Mouse (Mus musculus) forebrain, embryonic 14.5 days (tissue): Measurements from ENCODE around the gene Gm42878. TPM values are rescaled to one million over a fixed set of nuclear protein-coding genes. Genes with fewer than 3 reads are reported as not detected.

Experiments used
- ATAC-seq: fragments of 200-750 bp; cut with Nextera tagmentation; 2 replicates; pipeline ENCODE4 v1.8.0; 2017; ENCODE audit warnings: mild to moderate bottlenecking, moderate library complexity
- DNase-seq: peaks from one replicate; pipeline ENCODE4 v3.0.0-alpha.2; 2015; ENCODE audit warnings: low spot score
- H3K27ac ChIP-seq: fragments of 300-500 bp; sonication (generic); 2 replicates; pipeline ENCODE4 v1.5.1; 2014; ENCODE audit warnings: low read depth, mild to moderate bottlenecking, control low read depth, low read length, moderate library complexity
- H3K27me3 ChIP-seq: fragments of 300-500 bp; sonication (generic); replicated peaks from 2 replicates; pipeline ENCODE4 v1.6.1; 2014; ENCODE audit warnings: low read length, control low read depth, mixed read lengths; ENCODE audit not compliant: control insufficient read depth, insufficient read depth
- H3K36me3 ChIP-seq: fragments of 300-500 bp; sonication (generic); 2 replicates; pipeline ENCODE4 v1.6.1; 2014; ENCODE audit warnings: low read length, control low read depth; ENCODE audit not compliant: control insufficient read depth, insufficient read depth
- H3K4me1 ChIP-seq: fragments of 300-500 bp; sonication (generic); 2 replicates; pipeline ENCODE4 v1.6.1; 2014; ENCODE audit warnings: antibody characterized with exemption, low read length, control low read depth; ENCODE audit not compliant: control insufficient read depth, insufficient read depth
- H3K4me2 ChIP-seq: fragments of 300-500 bp; sonication (generic); 2 replicates; pipeline ENCODE4 v1.6.1; 2014; ENCODE audit warnings: mild to moderate bottlenecking, control low read depth, low read length
- H3K4me3 ChIP-seq: fragments of 300-500 bp; sonication (generic); 2 replicates; pipeline ENCODE4 v1.5.1; 2014; ENCODE audit warnings: low read depth, low read length, control low read depth
- H3K9ac ChIP-seq: fragments of 300-500 bp; sonication (generic); 2 replicates; pipeline ENCODE4 v1.6.1; 2014; ENCODE audit warnings: mild to moderate bottlenecking, low read length, control low read depth, moderate library complexity
- H3K9me3 ChIP-seq: fragments of 300-500 bp; sonication (generic); replicated peaks from 2 replicates; pipeline ENCODE4 v1.6.1; 2016; ENCODE audit warnings: low read length, control low read depth, mixed read lengths; ENCODE audit not compliant: control insufficient read depth
- WGBS: fragments of 180-500 bp; shearing (Covaris S2); extraction: QIAGEN DNeasy Blood & Tissue Kit; methylation state at CpG from one replicate; pipeline ENCODE4 v1.1.7; 2014; 5-methylcytosine and 5-hydroxymethylcytosine counted together
- polyA plus RNA-seq: library from polyadenylated mRNA; unstranded; fragments of >200 nt; fragmentation: Nextera tagmentation; extraction: Ambion mirVana; gene quantifications from 2 replicates; pipeline ENCODE4 v1.2.1, GENCODE M21; 2014

The Gm42878 gene
- polyA plus RNA-seq, 1 experiment from 2014 or later: not detected

GRCm38 (mm10) chr5:121586400-121587039 is 41.2 kb upstream of the Gm42878 start:
- no peak overlapping the region for H3K4me2 ChIP-seq
- no peak for ATAC-seq
- no peak overlapping the region for H3K4me3 ChIP-seq
- no peak for DNase-seq
- no peaks in the 10 kb centered on the region for H3K36me3 ChIP-seq
- no peaks in the 10 kb centered on the region for H3K27me3 ChIP-seq
- no peaks in the 10 kb centered on the region for H3K4me1 ChIP-seq
- WGBS: 84% methylated on average over 6 of the region's 6 CpGs
- H3K27ac ChIP-seq: no peak overlapping the region
- H3K9me3 ChIP-seq: no peaks in the 10 kb centered on the region
- H3K9ac ChIP-seq: no peak overlapping the region

- H3K4me2 ChIP-seq: no peak overlapping the region
- WGBS: 85% methylated on average over 5 of the region's 5 CpGs
- H3K27me3 ChIP-seq: no peaks in the 10 kb centered on the region
- no peaks in the 10 kb centered on the region for H3K36me3 ChIP-seq
- H3K9me3 ChIP-seq: no peaks in the 10 kb centered on the region
- H3K4me3 ChIP-seq: no peak overlapping the region
- no peak overlapping the region for H3K27ac ChIP-seq
- ATAC-seq: no peak
- no peaks in the 10 kb centered on the region for H3K4me1 ChIP-seq
- no peak for DNase-seq
- no peak overlapping the region for H3K9ac ChIP-seq
Observed at GRCm38 (mm10) chr5:121585699-121586098, 40.4 kb upstream of the Gm42878 start.

GRCm38 (mm10) chr5:121585005-121585404 is 39.7 kb upstream of the Gm42878 start:
- Histone ChIP-seq H3K27me3 (no peaks in the 10 kb centered on the region), H3K9me3 (no peaks in the 10 kb centered on the region), H3K27ac (no peak overlapping the region), H3K36me3 (no peaks in the 10 kb centered on the region), H3K4me1 (no peaks in the 10 kb centered on the region), H3K4me2 (no peak overlapping the region), H3K9ac (no peak overlapping the region), H3K4me3 (no peak overlapping the region)
- WGBS: 96% methylated on average over 10 of the region's 10 CpGs
- ATAC-seq (no peak), DNase-seq (no peak)

- Histone ChIP-seq H3K36me3 (peaks cover 10% of the 10 kb centered on the region), H3K27ac (no peak overlapping the region), H3K27me3 (no peaks in the 10 kb centered on the region), H3K4me3 (no peak overlapping the region), H3K4me2 (no peak overlapping the region), H3K4me1 (no peaks in the 10 kb centered on the region), H3K9me3 (no peaks in the 10 kb centered on the region), H3K9ac (no peak overlapping the region)
- DNase-seq (peak; percentile 25), ATAC-seq (no peak)
- 60% methylated on average over 12 of the region's 12 CpGs for WGBS
Observed at GRCm38 (mm10) chr5:121583765-121584501, 38.7 kb upstream of the Gm42878 start.

GRCm38 (mm10) chr5:121581945-121582344 is 36.7 kb upstream of the Gm42878 start:
- no peaks in the 10 kb centered on the region for H3K9me3 ChIP-seq
- H3K27ac ChIP-seq: no peak overlapping the region
- no peak for DNase-seq
- H3K36me3 ChIP-seq: peaks cover 16% of the 10 kb centered on the region
- no peaks in the 10 kb centered on the region for H3K4me1 ChIP-seq
- no peak for ATAC-seq
- H3K4me3 ChIP-seq: no peak overlapping the region
- WGBS: 92% methylated on average over 8 of the region's 8 CpGs
- no peaks in the 10 kb centered on the region for H3K27me3 ChIP-seq
- no peak overlapping the region for H3K4me2 ChIP-seq
- no peak overlapping the region for H3K9ac ChIP-seq

GRCm38 (mm10) chr5:121576927-121577488 is 31.7 kb upstream of the Gm42878 start:
- no peak overlapping the region for H3K9ac ChIP-seq
- no peak overlapping the region for H3K4me3 ChIP-seq
- no peak overlapping the region for H3K27ac ChIP-seq
- H3K36me3 ChIP-seq: peaks cover 29% of the 10 kb centered on the region
- no peaks in the 10 kb centered on the region for H3K4me1 ChIP-seq
- H3K4me2 ChIP-seq: no peak overlapping the region
- ATAC-seq (no peak), DNase-seq (no peak)
- no peaks in the 10 kb centered on the region for H3K27me3 ChIP-seq
- H3K9me3 ChIP-seq: no peaks in the 10 kb centered on the region
- WGBS: 93% methylated on average over 11 of the region's 11 CpGs

GRCm38 (mm10) chr5:121575867-121576266 is 30.6 kb upstream of the Gm42878 start:
- H3K27ac ChIP-seq: no peak overlapping the region
- H3K4me1 ChIP-seq: no peaks in the 10 kb centered on the region
- H3K27me3 ChIP-seq: no peaks in the 10 kb centered on the region
- no peak overlapping the region for H3K9ac ChIP-seq
- H3K9me3 ChIP-seq: no peaks in the 10 kb centered on the region
- peaks cover 35% of the 10 kb centered on the region for H3K36me3 ChIP-seq
- H3K4me2 ChIP-seq: no peak overlapping the region
- WGBS: 96% methylated on average over 11 of the region's 11 CpGs
- DNase-seq (no peak), ATAC-seq (no peak)
- H3K4me3 ChIP-seq: no peak overlapping the region

GRCm38 (mm10) chr5:121574145-121574544 is 28.9 kb upstream of the Gm42878 start:
- H3K36me3 ChIP-seq: peaks cover 32% of the 10 kb centered on the region
- WGBS: 90% methylated on average over 13 of the region's 13 CpGs

GRCm38 (mm10) chr5:121570787-121571186 is 25.5 kb upstream of the Gm42878 start:
- DNase-seq (no peak), ATAC-seq (no peak)
- WGBS: 94% methylated on average over 1 of the region's 1 CpGs

More at GRCm38 (mm10) chr5:121574145-121574544, 28.9 kb upstream of the Gm42878 start:
- Histone ChIP-seq H3K9me3 (no peaks in the 10 kb centered on the region), H3K9ac (no peak overlapping the region), H3K4me1 (no peaks in the 10 kb centered on the region), H3K4me2 (no peak overlapping the region), H3K27ac (no peak overlapping the region), H3K27me3 (no peaks in the 10 kb centered on the region), H3K4me3 (no peak overlapping the region)
- ATAC-seq (no peak), DNase-seq (no peak)

More at GRCm38 (mm10) chr5:121570787-121571186, 25.5 kb upstream of the Gm42878 start:
- no peak overlapping the region for H3K27ac ChIP-seq
- H3K9ac ChIP-seq: no peak overlapping the region
- no peaks in the 10 kb centered on the region for H3K27me3 ChIP-seq
- H3K4me1 ChIP-seq: no peaks in the 10 kb centered on the region
- H3K4me2 ChIP-seq: no peak overlapping the region
- peaks cover 30% of the 10 kb centered on the region for H3K36me3 ChIP-seq
- no peak overlapping the region for H3K4me3 ChIP-seq
- H3K9me3 ChIP-seq: no peaks in the 10 kb centered on the region
